Comparison of ENCODE assay signal across 8 mouse cellular contexts in the genomic region with DNA sequence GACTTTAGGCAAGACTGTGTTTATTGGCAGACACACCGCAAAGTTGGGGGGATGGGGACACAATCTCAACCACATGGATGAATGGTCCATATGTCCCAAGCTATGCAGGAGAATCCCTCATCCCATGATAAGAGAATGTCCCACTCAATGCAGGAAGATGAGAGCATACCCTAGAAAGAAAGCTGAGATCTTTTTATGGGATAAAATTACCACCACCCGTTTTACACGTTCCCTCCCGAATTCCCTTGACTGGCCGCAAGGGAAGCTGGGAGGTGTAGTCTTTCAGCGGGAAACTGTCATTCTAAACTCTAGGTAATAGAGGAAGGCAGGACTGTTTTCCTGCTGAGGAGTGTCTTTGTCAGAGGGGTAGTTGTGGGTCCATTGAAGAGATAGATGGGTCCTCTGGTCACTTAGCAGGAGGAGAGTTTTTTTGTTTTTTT. TPM values are rescaled to one million over a fixed set of nuclear protein-coding genes. Genes with fewer than 3 reads are reported as not detected.
A peak's percentile ranks its signal among the peaks of the same experiment; 100 is the strongest.
DNase-seq lines count a peak whose midpoint lies in the region; ATAC-seq lines count a peak whose summit lies in the region.

No protein-coding gene starts in this region.

- H3K9ac ChIP-seq in kidney, embryonic 14.5 days (ENCODE audit: low read depth, low read length): peak overlapping the region; percentile 40; the same call in 1 of the 2 replicates
- peak overlapping the region; percentile 50 for H3K9ac ChIP-seq in limb, embryonic 13.5 days
- H3K9ac ChIP-seq in midbrain, embryonic 15.5 days: peak overlapping the region; percentile 48

- ATAC-seq in kidney, embryonic 14.5 days (ENCODE audit: low FRiP score, low TSS enrichment): peak; percentile 18; the same call in 1 of the 2 replicates
- ATAC-seq in limb, embryonic 13.5 days (ENCODE audit: low FRiP score, low read depth): peak; percentile 21; the same call in 1 of the 2 replicates
- ATAC-seq in midbrain, embryonic 15.5 days (replicated peaks): no peak

- H3K27ac ChIP-seq in embryonic facial prominence, embryonic 10.5 days (replicated peaks): peak overlapping the region; percentile 88
- H3K27ac ChIP-seq in kidney, embryonic 14.5 days (ENCODE audit: low read depth, low read length): peak overlapping the region; percentile 38; the same call in 1 of the 2 replicates
- H3K27ac ChIP-seq in limb, embryonic 13.5 days: peak overlapping the region; percentile 63; the same call in 1 of the 2 replicates
- H3K27ac ChIP-seq in midbrain, embryonic 15.5 days: peak overlapping the region; percentile 68

- no peaks in the 10 kb centered on the region for H3K36me3 ChIP-seq in embryonic facial prominence, embryonic 10.5 days (replicated peaks)
- H3K36me3 ChIP-seq in kidney, embryonic 14.5 days (ENCODE audit: control insufficient read depth, insufficient read depth, low read length): no peaks in the 10 kb centered on the region
- H3K36me3 ChIP-seq in limb, embryonic 13.5 days: no peaks in the 10 kb centered on the region
- no peaks in the 10 kb centered on the region for H3K36me3 ChIP-seq in midbrain, embryonic 15.5 days (replicated peaks)

- H3K4me2 ChIP-seq in kidney, embryonic 14.5 days (replicated peaks; ENCODE audit: low read depth, low read length): peak overlapping the region; percentile 46
- H3K4me2 ChIP-seq in limb, embryonic 13.5 days (replicated peaks): peak overlapping the region; percentile 62
- peak overlapping the region; percentile 54 for H3K4me2 ChIP-seq in midbrain, embryonic 15.5 days

- H3K27me3 ChIP-seq in embryonic facial prominence, embryonic 10.5 days (replicated peaks; ENCODE audit: low read depth, poor library complexity, severe bottlenecking): no peaks in the 10 kb centered on the region
- H3K27me3 ChIP-seq in kidney, embryonic 14.5 days (ENCODE audit: control insufficient read depth, insufficient read depth, low read length): no peaks in the 10 kb centered on the region
- H3K27me3 ChIP-seq in limb, embryonic 13.5 days: no peaks in the 10 kb centered on the region
- no peaks in the 10 kb centered on the region for H3K27me3 ChIP-seq in midbrain, embryonic 15.5 days (replicated peaks)

- H3K9me3 ChIP-seq in embryonic facial prominence, embryonic 10.5 days: no peaks in the 10 kb centered on the region
- H3K9me3 ChIP-seq in kidney, embryonic 14.5 days (ENCODE audit: control insufficient read depth, low read length): no peaks in the 10 kb centered on the region
- H3K9me3 ChIP-seq in limb, embryonic 13.5 days: no peaks in the 10 kb centered on the region
- no peaks in the 10 kb centered on the region for H3K9me3 ChIP-seq in midbrain, embryonic 15.5 days

- peak overlapping the region; percentile 59 for H3K4me3 ChIP-seq in embryonic facial prominence, embryonic 10.5 days
- H3K4me3 ChIP-seq in kidney, embryonic 14.5 days (ENCODE audit: low read length): peak overlapping the region; percentile 36
- H3K4me3 ChIP-seq in limb, embryonic 13.5 days: peak overlapping the region; percentile 45
- H3K4me3 ChIP-seq in midbrain, embryonic 15.5 days: peak overlapping the region; percentile 46

- DNase-seq in urinary bladder, postnatal 14 days (ENCODE audit: low spot score): peak; percentile 38
- DNase-seq in urinary bladder, postnatal 10 days (ENCODE audit: low spot score): no peak
- DNase-seq in embryonic facial prominence, embryonic 10.5 days (ENCODE audit: low spot score): peak; percentile 60
- peak; percentile 27 to 42 for DNase-seq in heart, adult 9 months (ENCODE audit: low spot score in 2 of 2)
- peak; percentile 54 for DNase-seq in testis, postnatal 10 days (ENCODE audit: low spot score)

- WGBS in embryonic facial prominence, embryonic 10.5 days: 6% methylated on average over 6 of the region's 6 CpGs
- 2% methylated on average over 6 of the region's 6 CpGs for WGBS in kidney, embryonic 14.5 days
- WGBS in limb, embryonic 13.5 days: 2% methylated on average over 6 of the region's 6 CpGs
- 3% methylated on average over 6 of the region's 6 CpGs for WGBS in midbrain, embryonic 15.5 days

- peaks cover 12% of the 10 kb centered on the region for H3K4me1 ChIP-seq in embryonic facial prominence, embryonic 10.5 days
- peaks cover 5% of the 10 kb centered on the region; the same call in 1 of the 2 replicates for H3K4me1 ChIP-seq in kidney, embryonic 14.5 days (ENCODE audit: control insufficient read depth, insufficient read depth, low read length)
- peaks cover 12% of the 10 kb centered on the region; the same call in 1 of the 2 replicates for H3K4me1 ChIP-seq in limb, embryonic 13.5 days
- peaks cover 12% of the 10 kb centered on the region for H3K4me1 ChIP-seq in midbrain, embryonic 15.5 days

RNA-seq across cellular contexts. Expression of gene Prr14l, which starts 3.7 kb away (rescaled TPM):
- polyA plus RNA-seq in embryonic facial prominence, embryonic 10.5 days (2016; fragmentation: Nextera tagmentation; extraction: Ambion mirVana): 17.6 and 19.7 TPM in 2 replicates
- polyA plus RNA-seq in kidney, embryonic 14.5 days (2014; fragmentation: Nextera tagmentation; extraction: Ambion mirVana): 12.6 and 20.7 TPM in 2 replicates
- polyA plus RNA-seq in limb, embryonic 13.5 days (2015; fragmentation: Nextera tagmentation; extraction: Ambion mirVana): 12.2 and 13.3 TPM in 2 replicates
- polyA plus RNA-seq in midbrain, embryonic 15.5 days (2015; fragmentation: Nextera tagmentation; extraction: Ambion mirVana): 12.4 and 16.4 TPM in 2 replicates

RNA-seq across cellular contexts. Expression of gene Depdc5, which starts 5.7 kb away (rescaled TPM):
- 38.5 and 39.1 TPM in 2 replicates for polyA plus RNA-seq in embryonic facial prominence, embryonic 10.5 days (2016; fragmentation: Nextera tagmentation; extraction: Ambion mirVana)
- 16.8 and 19.8 TPM in 2 replicates for polyA plus RNA-seq in kidney, embryonic 14.5 days (2014; fragmentation: Nextera tagmentation; extraction: Ambion mirVana)
- 23.4 and 24.0 TPM in 2 replicates for polyA plus RNA-seq in limb, embryonic 13.5 days (2015; fragmentation: Nextera tagmentation; extraction: Ambion mirVana)
- polyA plus RNA-seq in midbrain, embryonic 15.5 days (2015; fragmentation: Nextera tagmentation; extraction: Ambion mirVana): 30.5 and 33.5 TPM in 2 replicates

RNA-seq across cellular contexts. Expression of gene Gm20671, which starts 30.9 kb away (rescaled TPM):
- polyA plus RNA-seq in embryonic facial prominence, embryonic 10.5 days (2016; fragmentation: Nextera tagmentation; extraction: Ambion mirVana): not detected in 2 replicates
- not detected in 2 replicates for polyA plus RNA-seq in kidney, embryonic 14.5 days (2014; fragmentation: Nextera tagmentation; extraction: Ambion mirVana)
- not detected in 2 replicates for polyA plus RNA-seq in limb, embryonic 13.5 days (2015; fragmentation: Nextera tagmentation; extraction: Ambion mirVana)
- polyA plus RNA-seq in midbrain, embryonic 15.5 days (2015; fragmentation: Nextera tagmentation; extraction: Ambion mirVana): not detected in 2 replicates

Comparison
In these comparisons a context has a peak if more than half of its experiments do, and no peak if none do; other contexts are left out.
1. H3K27ac ChIP-seq: peak in every context shown above with its lines; median percentile 88 in embryonic facial prominence, embryonic 10.5 days; 68 in midbrain, embryonic 15.5 days; 63 in limb, embryonic 13.5 days; 38 in kidney, embryonic 14.5 days.